Mouse (Mus musculus) E14TG2a.4 (cell line): ENCODE measurements around the gene Srp68.

Experiments used
- CTCF ChIP-seq: conservative IDR thresholded peaks from 2 replicates; pipeline ENCODE4 v1.5.1; 2014; ENCODE audit warnings: low read length
- NANOG ChIP-seq: IDR thresholded peaks from 2 replicates; pipeline ENCODE4 v1.6.1; 2014; ENCODE audit warnings: borderline replicate concordance, low read length, mixed read lengths
- POU5F1 ChIP-seq: IDR thresholded peaks from 2 replicates; pipeline ENCODE4 v1.6.1; 2014; ENCODE audit warnings: low read length, borderline replicate concordance

GRCm38 (mm10) chr11:116281671-116282070 lies 7.7 kb upstream of the Srp68 start:
- TF ChIP-seq CTCF (no peak), NANOG (no peak), POU5F1 (no peak)
